Mouse (Mus musculus) regulatory T cell (primary cell): ENCODE measurements at regions not wholly inside any gene's neighbourhood (a gene's known extent, or its start where the extent isn't known, plus 50 kb on each side); places are given as distances from the start of the nearest gene placed in this dataset.

Experiments used
- in situ Hi-C: fragments of 300-600 bp; cut with MboI, MseI; formaldehyde crosslinking; loops from one replicate; pipeline ENCODE4 v1.15.1; 2025; ENCODE audit warnings: high pct_unique_total_duplicates

GRCm38 (mm10) chr7:136346531-136346930, 547.9 kb upstream of the Mgmt start:
- in situ Hi-C loops, result no loop called here

- in situ Hi-C loops, result no loop called here
These were observed 546.1 kb upstream of the Mgmt start for GRCm38 (mm10) chr7:136348309-136348708.

GRCm38 (mm10) chr7:136349651-136350050, 544.8 kb upstream of the Mgmt start:
- in situ Hi-C loops, result no loop called here

GRCm38 (mm10) chr7:136357011-136357410, 537.4 kb upstream of the Mgmt start:
- in situ Hi-C loops, result no loop called here

- in situ Hi-C loops, result no loop called here
These were observed 528.8 kb upstream of the Mgmt start for GRCm38 (mm10) chr7:136365318-136366211.

GRCm38 (mm10) chr7:136377259-136377658, 517.2 kb upstream of the Mgmt start:
- in situ Hi-C loops, result no loop called here

- in situ Hi-C loops, result no loop called here
These were observed 516.7 kb upstream of the Mgmt start for GRCm38 (mm10) chr7:136377742-136378141.

- in situ Hi-C loops, result no loop called here
These were observed 516.1 kb upstream of the Mgmt start for GRCm38 (mm10) chr7:136378321-136378720.

GRCm38 (mm10) chr7:136379319-136379718, 515.1 kb upstream of the Mgmt start:
- in situ Hi-C loops, result no loop called here

GRCm38 (mm10) chr7:136379741-136380140, 514.7 kb upstream of the Mgmt start:
- in situ Hi-C loops, result no loop called here

GRCm38 (mm10) chr7:136383296-136383695, 511.1 kb upstream of the Mgmt start:
- in situ Hi-C loops, result no loop called here

- in situ Hi-C loops, result no loop called here
These were observed 506.7 kb upstream of the Mgmt start for GRCm38 (mm10) chr7:136387736-136388135.

- in situ Hi-C loops, result no loop called here
These were observed 504.3 kb upstream of the Mgmt start for GRCm38 (mm10) chr7:136390066-136390465.

GRCm38 (mm10) chr7:136393454-136393853, 501.0 kb upstream of the Mgmt start:
- in situ Hi-C loops, result no loop called here

- in situ Hi-C loops, result no loop called here
These were observed 498.6 kb upstream of the Mgmt start for GRCm38 (mm10) chr7:136395838-136396237.

- in situ Hi-C loops, result no loop called here
These were observed 497.3 kb upstream of the Mgmt start for GRCm38 (mm10) chr7:136397101-136397500.

- in situ Hi-C loops, result no loop called here
These were observed 491.5 kb upstream of the Mgmt start for GRCm38 (mm10) chr7:136402688-136403597.

- in situ Hi-C loops, result no loop called here
These were observed 489.0 kb upstream of the Mgmt start for GRCm38 (mm10) chr7:136405391-136405790.

- in situ Hi-C loops, result no loop called here
These were observed 487.9 kb upstream of the Mgmt start for GRCm38 (mm10) chr7:136406258-136407100.

GRCm38 (mm10) chr7:136414808-136415207, 479.6 kb upstream of the Mgmt start:
- in situ Hi-C loops, result no loop called here

GRCm38 (mm10) chr7:136417327-136417726, 477.1 kb upstream of the Mgmt start:
- in situ Hi-C loops, result no loop called here
